Mouse (Mus musculus) neutrophil, adult 5-6 weeks (primary cell): Measurements from ENCODE around the gene Ptprs. TPM values are rescaled to one million over a fixed set of nuclear protein-coding genes. Genes with fewer than 3 reads are reported as not detected.
A peak's percentile ranks its signal among the peaks of the same experiment; 100 is the strongest.

Source experiments
- ATAC-seq: fragments of 151-379, 151-347 bp; 2 replicates; pipeline ENCODE4 v1.8.0; 2017; ENCODE audit warnings: mild to moderate bottlenecking, moderate TSS enrichment; ENCODE audit not compliant: insufficient number of reproducible peaks, poor library complexity, low FRiP score, severe bottlenecking; ENCODE audit errors: extremely low read depth
- total RNA-seq: library from RNA; stranded (forward); fragments of 200-1000 nt; gene quantifications from 2 replicates; pipeline ENCODE4 v1.2.3, GENCODE M21; 2017

Ptprs gene
- total RNA-seq, 1 experiment from 2014 or later, result 6.4 TPM

DNA sequence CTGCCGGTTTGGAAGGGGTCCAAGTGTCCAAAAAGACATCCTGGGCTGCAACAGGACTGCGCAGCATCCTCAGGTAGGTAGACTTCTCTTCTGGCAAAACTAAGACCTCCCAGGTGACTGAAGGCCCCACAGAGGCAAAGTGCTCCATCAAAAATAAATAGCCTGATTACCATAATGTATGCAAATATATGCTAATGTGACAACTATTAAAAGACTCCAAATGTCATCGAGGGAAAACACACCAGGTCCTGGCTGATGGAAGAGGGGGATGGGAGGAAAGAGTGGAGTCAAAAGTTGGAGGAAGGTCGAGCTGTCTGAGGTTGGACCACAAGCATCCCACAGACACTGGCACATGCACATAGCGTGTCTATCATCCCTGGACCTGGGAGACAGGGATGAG, 22.9 kb upstream of the Ptprs start:
- ATAC-seq, result no peak

GRCm38 (mm10) chr17:56494480-56494879, 18.2 kb upstream of the Ptprs start:
- no peak for ATAC-seq

GRCm38 (mm10) chr17:56493841-56494240, 17.6 kb upstream of the Ptprs start:
- no peak for ATAC-seq

GRCm38 (mm10) chr17:56490438-56491152, 14.3 kb upstream of the Ptprs start:
- no peak for ATAC-seq

- no peak for ATAC-seq
These were observed 11.7 kb upstream of the Ptprs start for GRCm38 (mm10) chr17:56488028-56488427.

DNA sequence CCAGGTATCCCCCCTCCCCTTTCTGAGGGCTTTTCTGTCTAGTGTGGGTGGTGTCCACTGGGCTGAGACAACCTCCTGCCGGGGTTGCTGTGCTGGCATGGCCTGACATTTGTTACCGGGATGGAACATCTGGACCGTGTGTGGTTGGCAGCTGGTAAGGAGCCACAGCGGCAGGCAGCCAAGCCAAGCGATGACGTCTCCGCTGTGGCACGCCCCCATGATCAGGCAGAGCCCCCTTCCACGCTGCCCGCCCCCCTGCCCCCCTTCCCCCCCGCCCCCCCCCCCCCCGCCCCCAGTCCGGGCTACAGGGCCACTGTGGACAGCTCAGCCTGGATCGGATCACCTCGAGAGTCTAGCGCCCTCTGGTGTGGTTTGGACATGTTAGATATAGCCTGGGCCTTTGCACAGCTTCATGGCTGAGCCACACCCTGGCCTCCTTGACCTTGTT, 11.2 kb upstream of the Ptprs start:
- no peak for ATAC-seq

GRCm38 (mm10) chr17:56485926-56486325, 9.6 kb upstream of the Ptprs start:
- no peak for ATAC-seq

GRCm38 (mm10) chr17:56485118-56485517, 8.8 kb upstream of the Ptprs start:
- no peak for ATAC-seq

GRCm38 (mm10) chr17:56482671-56483070, 6.4 kb upstream of the Ptprs start:
- ATAC-seq, result no peak

DNA sequence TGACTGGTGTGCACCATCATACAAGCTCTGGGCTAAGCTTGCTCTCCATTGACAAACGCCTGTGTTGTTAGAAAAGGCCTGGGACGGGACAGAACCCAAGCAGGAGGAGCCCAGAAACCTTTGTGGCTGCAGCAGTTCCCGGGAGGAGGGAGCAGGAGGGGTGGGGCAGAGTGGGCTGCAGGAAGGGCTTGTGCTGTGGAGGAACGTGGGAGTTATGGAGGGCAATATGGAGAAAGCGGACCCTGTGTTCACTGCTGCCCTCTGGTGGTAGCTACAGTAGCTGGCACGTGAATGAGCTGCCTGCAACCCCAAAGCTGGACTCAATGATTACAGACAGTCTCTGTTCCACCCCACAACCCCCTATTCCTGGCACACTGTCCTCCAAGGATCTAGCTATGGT, 3.1 kb upstream of the Ptprs start:
- ATAC-seq, result peak; percentile 69

DNA sequence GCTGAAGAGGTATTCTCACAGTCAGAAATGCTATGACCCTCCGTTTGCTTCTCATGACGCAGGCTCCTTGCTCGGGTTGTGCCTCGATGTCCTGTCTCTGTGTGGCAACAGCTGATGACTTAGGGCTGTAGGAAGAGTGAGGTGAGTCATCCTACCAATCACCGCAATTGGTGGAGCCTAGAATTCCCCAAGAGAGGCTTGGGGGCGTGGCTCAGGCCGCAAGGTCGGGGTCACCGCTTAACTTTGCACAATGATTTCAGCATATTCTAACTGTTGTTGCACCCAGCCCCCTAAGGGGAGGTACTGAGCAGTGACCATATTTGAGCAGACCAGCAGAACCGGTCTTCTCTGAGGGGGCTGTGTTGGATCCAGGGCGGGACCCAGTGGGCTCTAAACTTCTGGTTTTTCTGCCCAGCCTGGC, 1.9 kb upstream of the Ptprs start:
- ATAC-seq, result no peak

DNA sequence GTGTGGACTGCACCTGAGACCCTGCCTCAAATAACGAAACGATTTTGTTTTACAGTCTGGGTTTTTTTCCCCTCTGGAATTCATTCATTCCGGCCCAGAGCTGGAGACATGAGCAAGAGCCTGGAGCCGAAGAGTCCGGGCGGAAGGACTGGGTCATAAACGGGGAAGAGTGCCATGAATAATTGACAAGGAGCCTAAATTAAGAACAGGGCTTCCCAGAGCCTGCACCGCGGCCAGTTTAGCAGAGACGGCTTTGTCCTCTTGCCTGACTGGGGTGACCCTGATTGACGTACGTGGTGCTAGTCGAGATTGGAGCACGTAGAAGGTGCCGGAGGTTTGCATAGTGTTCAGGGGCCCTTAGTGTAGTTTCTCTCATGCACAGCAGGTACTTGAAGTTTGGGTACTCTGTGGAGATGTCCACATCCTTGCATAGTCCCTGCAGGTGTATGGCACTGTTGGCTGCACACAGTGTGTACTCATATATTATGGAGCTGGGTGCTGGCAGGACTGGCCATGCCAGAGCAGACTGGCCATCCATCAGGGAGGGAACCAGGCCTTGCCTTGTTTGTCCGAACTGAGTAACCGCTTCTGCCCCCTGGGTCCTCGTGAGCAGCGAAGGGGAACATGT, 1.0 kb upstream of the Ptprs start:
- ATAC-seq, result no peak

DNA sequence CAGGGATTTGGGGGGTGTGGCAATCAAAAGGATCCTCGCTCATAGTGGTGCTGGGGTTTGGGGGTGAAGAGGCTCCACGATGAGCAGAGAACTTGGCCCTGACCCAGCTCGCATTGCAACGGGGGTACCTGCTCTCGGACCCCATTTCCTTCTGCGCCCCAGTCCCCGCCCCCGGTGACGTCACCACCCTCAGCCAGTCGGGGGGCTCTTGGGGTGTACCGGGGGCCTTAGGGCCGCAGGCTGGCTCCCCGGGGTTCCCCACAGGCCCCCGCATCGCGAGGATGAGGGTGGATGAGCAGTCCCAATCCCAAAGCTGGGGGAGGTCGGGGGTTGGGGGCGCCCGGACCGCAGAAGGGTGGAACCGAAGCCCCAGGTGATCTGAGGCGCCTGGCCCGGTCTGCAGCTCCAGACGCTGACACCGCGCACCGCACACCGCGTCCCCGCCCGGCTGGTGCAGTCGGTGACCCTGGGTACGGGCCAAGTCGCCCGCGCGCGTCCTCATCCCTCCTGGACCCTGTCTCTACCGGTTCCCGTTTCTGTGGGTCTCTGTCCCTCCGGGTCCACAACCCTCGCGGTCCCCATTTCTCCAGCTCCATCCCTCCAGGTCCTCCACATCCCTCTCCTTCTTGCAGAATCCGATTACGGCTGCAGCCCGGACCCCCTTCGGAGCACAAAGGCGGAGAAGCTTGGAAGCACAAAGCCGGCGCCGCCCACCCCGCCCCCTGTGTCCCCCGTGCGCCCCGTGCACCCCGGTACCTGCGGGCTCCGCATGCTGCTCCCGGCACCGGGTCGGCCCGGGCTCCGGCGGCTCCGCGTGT, 490 bp downstream of the Ptprs start:
- ATAC-seq, result no peak

DNA sequence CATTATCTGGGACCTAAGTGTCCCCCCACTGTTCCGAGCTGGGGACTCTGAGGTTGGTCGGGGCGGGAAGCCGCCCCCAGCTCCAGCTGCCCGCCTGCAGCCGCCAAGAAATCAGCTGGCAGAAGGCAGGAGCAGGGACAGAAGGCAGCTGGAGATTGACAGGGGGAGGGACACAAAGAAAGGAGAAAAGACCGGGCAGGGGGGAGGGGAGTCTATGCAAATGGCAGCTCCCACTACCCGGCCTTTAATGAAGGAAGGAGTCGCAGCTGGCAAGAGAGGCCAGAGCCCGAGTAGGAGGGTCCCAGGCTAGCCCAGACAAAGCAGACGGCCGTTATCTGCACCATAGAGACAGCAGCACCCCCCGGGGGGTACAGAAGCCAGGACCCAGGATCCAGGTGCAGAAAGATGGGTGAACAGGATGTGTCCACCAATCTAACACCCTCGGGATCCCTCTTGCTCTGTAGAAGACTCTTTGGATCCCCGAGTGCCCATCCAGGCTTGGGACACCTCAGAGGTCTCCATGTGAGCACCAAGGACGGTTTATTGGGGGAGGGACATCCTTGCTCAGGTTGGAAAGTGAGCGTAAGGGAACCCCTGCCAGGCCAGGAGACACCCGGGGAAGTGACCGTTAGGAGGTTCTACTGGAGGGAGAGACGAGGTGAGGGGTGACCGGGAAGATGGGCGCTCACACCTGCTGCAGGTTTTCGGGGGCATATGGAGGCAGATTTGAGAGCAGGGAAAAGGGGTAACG, 1.3 kb downstream of the Ptprs start:
- no peak for ATAC-seq

DNA sequence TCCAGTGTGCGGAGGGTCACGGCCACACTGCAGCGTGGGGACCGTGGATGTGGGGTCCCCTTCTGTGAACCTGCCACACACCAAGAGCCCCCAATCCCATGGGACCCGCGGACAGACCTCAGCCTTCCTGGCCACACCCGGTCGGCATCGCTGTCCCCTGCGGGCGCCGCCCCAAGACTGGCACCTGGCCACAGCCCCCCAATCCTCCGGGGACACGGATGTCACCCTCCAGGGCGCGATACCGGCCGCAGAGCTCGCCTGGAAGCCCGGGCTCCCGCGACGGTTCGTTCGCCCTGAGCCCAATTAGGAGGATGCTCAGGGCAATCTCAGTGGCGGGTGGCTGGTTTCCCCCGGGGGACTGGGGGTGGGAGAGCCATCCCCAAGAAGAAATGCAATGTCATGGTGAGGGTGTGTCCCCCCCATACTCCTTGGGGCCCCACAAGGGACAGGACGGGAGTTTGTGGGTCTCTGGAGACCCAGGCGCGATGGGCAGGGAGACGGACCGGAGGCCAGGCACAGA, 1.9 kb downstream of the Ptprs start:
- no peak for ATAC-seq

DNA sequence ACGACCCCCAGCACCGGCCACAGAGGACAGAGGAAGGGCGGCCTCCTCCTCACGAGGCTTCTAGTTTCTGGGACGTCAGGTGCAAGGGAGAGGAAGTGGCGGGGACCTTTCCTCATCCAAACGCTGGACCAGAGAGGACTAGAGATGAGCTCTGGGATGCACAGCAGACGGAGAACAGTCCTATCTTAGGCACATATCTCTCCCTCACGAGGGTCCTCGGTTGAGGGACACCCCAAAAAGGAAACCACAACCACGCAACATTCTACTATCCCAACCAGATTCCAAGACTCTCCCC, 2.7 kb downstream of the Ptprs start:
- no peak for ATAC-seq

DNA sequence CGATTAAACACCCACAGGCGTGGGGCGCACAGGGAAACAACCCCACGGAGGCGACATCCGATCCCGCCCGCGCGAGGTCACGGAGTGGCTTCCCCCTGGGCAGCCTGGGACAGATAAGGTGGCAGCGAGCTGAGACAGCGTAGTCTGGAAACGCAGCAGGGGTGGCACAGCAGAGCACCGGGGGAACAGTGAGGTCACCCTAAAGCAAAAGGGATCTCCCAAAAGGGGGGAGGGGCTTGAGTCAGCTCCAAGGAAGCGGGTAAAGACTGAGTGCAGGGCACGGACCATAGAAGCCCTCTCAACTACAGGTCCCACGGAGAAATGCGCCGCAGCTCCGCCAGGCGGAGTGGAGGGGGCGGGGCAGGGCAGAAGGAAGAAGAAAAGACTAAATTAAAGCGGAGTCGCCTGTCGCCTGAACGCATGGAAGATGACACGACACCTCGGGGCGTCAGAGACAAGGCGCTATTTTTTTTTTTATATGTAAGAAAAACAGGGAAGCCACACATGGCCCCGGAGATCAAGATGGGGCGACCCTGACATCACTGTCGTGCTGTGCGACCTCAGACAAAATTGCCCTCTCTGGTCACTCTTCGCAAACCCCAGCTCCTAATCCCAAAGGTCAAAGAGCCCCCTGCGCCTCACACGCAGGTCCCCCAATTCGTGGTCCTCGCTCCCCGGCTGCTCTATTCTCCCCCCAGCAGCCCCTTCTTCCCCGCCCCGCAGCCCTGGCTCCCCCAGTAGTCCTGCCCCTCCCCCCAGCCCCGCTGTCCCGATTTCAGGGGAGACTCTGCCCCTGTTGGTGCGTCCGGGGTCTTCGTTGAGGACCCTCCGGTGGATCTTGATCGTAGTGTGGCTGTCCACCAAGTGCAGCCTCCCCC, 3.3 kb downstream of the Ptprs start:
- peak; percentile 57 for ATAC-seq

DNA sequence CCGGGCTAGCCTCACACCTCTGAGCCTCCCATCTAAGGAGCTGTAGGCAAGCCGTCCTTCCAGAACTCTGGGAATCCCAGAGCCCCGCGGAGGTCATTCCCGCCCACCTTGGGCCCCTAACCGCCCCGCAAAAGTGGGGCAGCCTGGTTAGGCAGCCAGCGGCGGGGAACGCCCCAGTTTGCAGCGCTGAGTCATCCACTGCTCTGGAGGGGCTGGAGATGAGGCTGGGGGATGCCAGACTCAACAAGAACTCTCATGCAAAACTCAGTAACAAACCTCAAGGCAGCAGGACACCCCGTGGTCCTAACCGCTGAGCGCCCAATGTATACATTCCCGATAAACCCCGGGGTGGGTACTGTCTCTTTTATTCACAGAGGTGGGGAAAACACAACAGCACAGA, 4.2 kb downstream of the Ptprs start:
- no peak for ATAC-seq
